Mouse (Mus musculus) lung, embryonic 16.5 days (tissue): ENCODE data around the gene Slc30a10. TPM values are rescaled to one million over a fixed set of nuclear protein-coding genes. Genes with fewer than 3 reads are reported as not detected.

ENCODE experiments used
- ATAC-seq: fragments of 200-750 bp; cut with Nextera tagmentation; 2 replicates; pipeline ENCODE4 v1.8.0; 2017; ENCODE audit warnings: low read depth, mild to moderate bottlenecking, moderate library complexity
- H3K27ac ChIP-seq: fragments of 300-500 bp; sonication (generic); 2 replicates; pipeline ENCODE4 v1.5.1; 2014; ENCODE audit warnings: mild to moderate bottlenecking, control low read depth, low read length
- H3K27me3 ChIP-seq: fragments of 300-500 bp; sonication (generic); 2 replicates; pipeline ENCODE4 v1.6.1; 2014; ENCODE audit warnings: low read depth, low read length, mixed read lengths; ENCODE audit not compliant: control insufficient read depth, insufficient read depth
- H3K36me3 ChIP-seq: fragments of 300-500 bp; sonication (generic); 2 replicates; pipeline ENCODE4 v1.6.1; 2014; ENCODE audit warnings: low read length; ENCODE audit not compliant: control insufficient read depth, insufficient read depth
- H3K4me1 ChIP-seq: fragments of 300-500 bp; sonication (generic); replicated peaks from 2 replicates; pipeline ENCODE4 v1.6.1; 2014; ENCODE audit warnings: low read length, mixed read lengths; ENCODE audit not compliant: control insufficient read depth, insufficient read depth
- H3K4me2 ChIP-seq: fragments of 300-500 bp; sonication (generic); 2 replicates; pipeline ENCODE4 v1.6.1; 2014; ENCODE audit warnings: low read depth, low read length, control low read depth
- H3K4me3 ChIP-seq: fragments of 300-500 bp; sonication (generic); 2 replicates; pipeline ENCODE4 v1.5.1; 2014; ENCODE audit warnings: mild to moderate bottlenecking, low read length, control low read depth
- H3K9ac ChIP-seq: fragments of 300-500 bp; sonication (generic); 2 replicates; pipeline ENCODE4 v1.6.1; 2014; ENCODE audit warnings: low read length, control low read depth
- H3K9me3 ChIP-seq: fragments of 300-500 bp; sonication (generic); 2 replicates; pipeline ENCODE4 v1.6.1; 2016; ENCODE audit warnings: low read length; ENCODE audit not compliant: control insufficient read depth
- WGBS: fragments of 180-500 bp; shearing (Covaris S2); extraction: QIAGEN DNeasy Blood & Tissue Kit; methylation state at CpG from one replicate; pipeline ENCODE4 v1.1.7; 2014; 5-methylcytosine and 5-hydroxymethylcytosine counted together
- polyA plus RNA-seq: library from polyadenylated mRNA; unstranded; fragments of >200 nt; fragmentation: Nextera tagmentation; extraction: Ambion mirVana; gene quantifications from 2 replicates; pipeline ENCODE4 v1.2.1, GENCODE M21; 2015

Gene Slc30a10
- polyA plus RNA-seq, 1 experiment from 2014 or later = not detected

DNA sequence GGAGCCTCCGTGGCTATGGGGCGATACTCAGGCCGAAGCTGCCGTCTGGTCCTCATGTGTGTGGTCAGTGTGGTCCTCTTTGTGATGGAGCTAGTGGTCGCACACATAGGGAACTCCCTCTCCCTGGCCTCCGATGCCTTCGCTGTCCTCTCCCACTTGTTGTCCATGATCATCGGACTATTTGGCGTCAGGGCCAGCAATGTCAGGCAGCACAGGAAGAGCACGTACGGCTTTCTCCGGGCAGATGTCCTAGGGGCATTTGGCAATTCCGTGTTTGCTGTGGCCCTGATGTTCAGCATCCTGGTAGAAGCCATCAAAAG is 22.7 kb upstream of the Slc30a10 start:
- Histone ChIP-seq H3K27ac (no peak overlapping the region), H3K9me3 (no peaks in the 10 kb centered on the region), H3K4me2 (no peak overlapping the region), H3K4me3 (no peak overlapping the region), H3K4me1 (no peaks in the 10 kb centered on the region), H3K9ac (no peak overlapping the region), H3K27me3 (no peaks in the 10 kb centered on the region), H3K36me3 (peaks cover 19% of the 10 kb centered on the region)
- no peak for ATAC-seq
- WGBS = 80% methylated on average over 13 of the region's 13 CpGs

DNA sequence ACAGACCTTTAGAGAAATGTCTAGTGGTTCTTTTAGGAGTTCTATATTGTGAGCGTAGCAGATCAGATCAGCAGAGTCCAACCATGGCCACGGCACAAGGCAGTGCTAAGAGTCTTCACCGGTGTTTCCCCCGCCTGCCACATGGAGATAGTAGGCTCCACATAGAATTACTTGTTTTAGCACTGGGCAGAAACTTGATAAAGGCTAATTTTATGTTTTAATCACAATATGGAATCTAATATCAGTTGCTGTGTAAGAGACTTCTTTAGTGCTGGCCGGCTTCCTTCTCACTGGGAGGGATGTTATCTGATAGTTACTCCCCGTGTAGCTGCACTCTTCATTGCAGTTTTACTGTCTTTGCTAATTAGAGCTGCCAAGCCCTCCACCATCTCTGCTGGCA is 21.5 kb upstream of the Slc30a10 start:
- H3K36me3 ChIP-seq = peaks cover 12% of the 10 kb centered on the region
- WGBS = 80% methylated on average over 6 of the region's 6 CpGs
- no peaks in the 10 kb centered on the region for H3K27me3 ChIP-seq
- no peak overlapping the region for H3K9ac ChIP-seq
- H3K27ac ChIP-seq = no peak overlapping the region
- H3K4me3 ChIP-seq = no peak overlapping the region
- no peaks in the 10 kb centered on the region for H3K9me3 ChIP-seq
- no peak overlapping the region for H3K4me2 ChIP-seq
- no peak for ATAC-seq
- H3K4me1 ChIP-seq = no peaks in the 10 kb centered on the region

- ATAC-seq = no peak
- no peaks in the 10 kb centered on the region for H3K27me3 ChIP-seq
- no peaks in the 10 kb centered on the region for H3K9me3 ChIP-seq
- WGBS = 55% methylated on average over 9 of the region's 9 CpGs
- no peak overlapping the region for H3K27ac ChIP-seq
- no peak overlapping the region for H3K9ac ChIP-seq
- H3K4me3 ChIP-seq = no peak overlapping the region
- H3K36me3 ChIP-seq = no peaks in the 10 kb centered on the region
- H3K4me2 ChIP-seq = no peak overlapping the region
- H3K4me1 ChIP-seq = no peaks in the 10 kb centered on the region
Observed at GRCm38 (mm10) chr1:185438841-185439580, 15.6 kb upstream of the Slc30a10 start.

DNA sequence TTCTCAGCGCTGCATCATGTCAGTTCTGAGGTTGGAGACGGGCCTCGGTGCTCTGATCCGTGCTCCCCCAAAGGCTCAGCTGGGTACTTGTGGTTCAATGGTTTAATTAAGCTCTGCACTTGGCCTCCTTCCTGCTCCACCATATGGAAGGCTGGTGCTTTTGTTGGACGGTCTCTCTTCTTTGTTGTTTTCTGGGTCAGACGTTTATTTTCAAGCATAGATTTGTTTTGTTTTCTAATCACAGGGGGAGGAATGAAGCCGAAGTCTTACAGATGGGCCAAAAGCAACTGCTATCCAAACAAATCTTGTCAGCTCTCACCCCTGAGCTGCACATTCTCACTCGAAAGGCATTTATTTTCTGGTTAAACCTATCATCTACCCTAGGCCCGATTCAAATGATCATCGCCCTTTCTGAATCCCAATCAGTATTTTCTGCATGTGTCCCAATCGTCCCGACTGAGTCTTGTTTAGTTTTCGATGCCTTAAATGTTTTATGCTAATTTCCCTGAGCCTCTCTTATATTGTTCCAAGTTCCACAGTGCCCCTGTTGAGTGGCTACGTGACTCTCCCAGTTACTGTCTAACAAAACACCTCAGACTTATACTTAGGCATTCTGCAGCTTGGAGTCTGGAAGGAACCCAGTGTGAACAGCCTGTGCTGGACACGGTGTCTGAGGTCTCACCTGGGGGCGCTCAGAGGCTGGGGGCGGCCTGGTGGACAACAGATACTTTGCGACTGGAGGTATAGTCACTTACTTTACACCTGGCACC is 12.8 kb upstream of the Slc30a10 start:
- ATAC-seq = no peak
- Histone ChIP-seq H3K27me3 (no peaks in the 10 kb centered on the region), H3K9ac (no peak overlapping the region), H3K9me3 (no peaks in the 10 kb centered on the region), H3K4me3 (no peak overlapping the region), H3K36me3 (no peaks in the 10 kb centered on the region), H3K27ac (no peak overlapping the region), H3K4me1 (no peaks in the 10 kb centered on the region), H3K4me2 (no peak overlapping the region)
- 55% methylated on average over 18 of the region's 18 CpGs for WGBS

GRCm38 (mm10) chr1:185448936-185449335 is 5.7 kb upstream of the Slc30a10 start:
- H3K9me3 ChIP-seq = no peaks in the 10 kb centered on the region
- no peak overlapping the region for H3K27ac ChIP-seq
- WGBS = 80% methylated on average over 7 of the region's 7 CpGs
- H3K27me3 ChIP-seq = peaks cover 1% of the 10 kb centered on the region; the same call in 1 of the 2 replicates
- no peaks in the 10 kb centered on the region for H3K36me3 ChIP-seq
- H3K9ac ChIP-seq = no peak overlapping the region
- no peak overlapping the region for H3K4me2 ChIP-seq
- no peaks in the 10 kb centered on the region for H3K4me1 ChIP-seq
- H3K4me3 ChIP-seq = no peak overlapping the region
- no peak for ATAC-seq

- no peak overlapping the region for H3K27ac ChIP-seq
- no peak overlapping the region for H3K4me2 ChIP-seq
- H3K4me3 ChIP-seq = no peak overlapping the region
- H3K9me3 ChIP-seq = no peaks in the 10 kb centered on the region
- peaks cover 4% of the 10 kb centered on the region for H3K4me1 ChIP-seq
- no peak overlapping the region for H3K9ac ChIP-seq
- WGBS = 66% methylated on average over 2 of the region's 2 CpGs
- H3K36me3 ChIP-seq = no peaks in the 10 kb centered on the region
- peaks cover 9% of the 10 kb centered on the region for H3K27me3 ChIP-seq
- ATAC-seq = no peak
Observed at GRCm38 (mm10) chr1:185449727-185450126, 4.9 kb upstream of the Slc30a10 start.

DNA sequence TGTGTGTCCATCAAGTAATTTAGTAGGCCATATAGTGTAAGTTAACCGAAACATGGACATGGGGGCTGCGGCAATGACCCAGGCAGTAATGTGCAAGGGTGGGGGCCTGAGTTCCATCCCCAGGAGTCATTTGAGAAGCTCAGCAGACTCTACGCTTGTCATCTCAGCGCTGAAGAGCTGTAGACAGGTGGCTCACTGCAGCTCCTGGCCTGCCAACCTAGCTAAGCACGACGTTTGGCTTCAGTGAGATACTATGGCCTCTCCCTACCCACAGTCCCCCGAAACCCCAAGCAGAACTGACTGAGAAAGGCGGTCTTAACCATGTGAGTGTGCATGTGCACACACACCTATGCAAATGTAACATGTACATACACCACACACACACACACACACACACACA is 3.6 kb upstream of the Slc30a10 start:
- no peak for ATAC-seq
- Histone ChIP-seq H3K9me3 (no peaks in the 10 kb centered on the region), H3K4me3 (no peak overlapping the region), H3K4me2 (no peak overlapping the region), H3K27me3 (peaks cover 23% of the 10 kb centered on the region), H3K36me3 (no peaks in the 10 kb centered on the region), H3K27ac (no peak overlapping the region), H3K9ac (no peak overlapping the region), H3K4me1 (peaks cover 12% of the 10 kb centered on the region)
- WGBS = 82% methylated on average over 8 of the region's 8 CpGs

DNA sequence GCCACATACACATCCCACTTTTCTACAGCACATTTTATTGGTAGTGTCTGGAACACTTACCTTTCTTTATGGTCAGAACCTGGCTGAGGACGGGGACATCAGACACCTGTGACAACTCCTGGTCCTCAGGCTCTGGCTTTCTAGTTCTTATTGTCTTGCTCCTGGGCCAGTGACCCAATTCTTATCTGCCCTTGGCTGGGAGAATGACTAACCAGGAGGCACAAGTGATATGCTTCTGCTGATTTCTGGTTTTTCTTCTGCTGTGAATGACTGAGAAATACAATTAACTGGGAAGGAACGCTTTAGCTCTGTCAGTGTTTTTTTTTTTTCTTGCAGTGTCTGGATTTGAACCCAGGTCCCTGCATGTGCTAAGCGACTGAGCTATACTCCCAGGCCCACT is 3.2 kb upstream of the Slc30a10 start:
- Histone ChIP-seq H3K27ac (no peak overlapping the region), H3K9ac (no peak overlapping the region), H3K4me2 (no peak overlapping the region), H3K4me3 (no peak overlapping the region), H3K36me3 (no peaks in the 10 kb centered on the region), H3K4me1 (peaks cover 12% of the 10 kb centered on the region), H3K9me3 (no peaks in the 10 kb centered on the region), H3K27me3 (peaks cover 27% of the 10 kb centered on the region)
- 88% methylated on average over 3 of the region's 3 CpGs for WGBS
- ATAC-seq = no peak

DNA sequence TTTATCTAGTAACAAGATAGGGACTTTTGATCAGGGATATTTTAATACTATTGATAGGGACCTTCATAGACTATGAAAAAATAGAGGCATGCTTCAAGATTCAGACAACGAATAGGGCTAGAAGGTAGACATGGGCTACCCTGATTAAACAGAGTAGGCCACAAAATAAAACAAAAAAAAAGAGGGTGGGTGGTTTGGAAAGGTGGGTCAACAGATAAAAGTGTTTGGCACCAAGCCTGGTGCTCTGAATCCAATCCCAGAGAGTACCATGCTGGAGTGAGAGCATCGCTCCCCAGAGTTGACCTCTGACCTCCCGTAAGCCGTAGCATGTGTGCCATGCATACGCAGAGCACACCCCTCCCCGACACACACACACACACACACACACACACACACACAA is 2.2 kb upstream of the Slc30a10 start:
- H3K4me2 ChIP-seq = no peak overlapping the region
- H3K27me3 ChIP-seq = peaks cover 34% of the 10 kb centered on the region
- no peak for ATAC-seq
- H3K27ac ChIP-seq = no peak overlapping the region
- no peaks in the 10 kb centered on the region for H3K36me3 ChIP-seq
- peaks cover 12% of the 10 kb centered on the region for H3K4me1 ChIP-seq
- WGBS = 78% methylated on average over 6 of the region's 6 CpGs
- H3K9me3 ChIP-seq = no peaks in the 10 kb centered on the region
- no peak overlapping the region for H3K4me3 ChIP-seq
- H3K9ac ChIP-seq = no peak overlapping the region
